Mouse (Mus musculus): ENCODE data around the gene Ak5. TPM values are rescaled to one million over a fixed set of nuclear protein-coding genes. Genes with fewer than 3 reads are reported as not detected.

Ak5 gene
- 0.78 and 1.1 TPM in 2 replicates for polyA plus RNA-seq (2012; rRNA removed)

GRCm38 (mm10) chr3:152668239-152668638, at the start of gene Ak5:
Gene Ak5, minus strand, starts transcription at chr3:152668360.

GRCm38 (mm10) chr3:152713991-152714902, 46.1 kb upstream of the Ak5 start, which contains the start of gene Pigk:
Gene Pigk, plus strand, starts transcription at chr3:152714100.

Other genes with a start within 250 kb of the Ak5 start
- 10.4 and 12.6 TPM in 2 replicates for gene Pigk, start 45.7 kb upstream of the Ak5 start, polyA plus RNA-seq (2012; rRNA removed)

Measured in ovary, adult 2 months (tissue).